Mouse (Mus musculus): ENCODE results near the gene Gpsm2. TPM values are rescaled to one million over a fixed set of nuclear protein-coding genes. Genes with fewer than 3 reads are reported as not detected.
A peak's percentile ranks its signal among the peaks of the same experiment; 100 is the strongest.
"Not testable (repeated sequence)": the region's sequence is repeated elsewhere in the genome, so short reads cannot be mapped to it uniquely, and the experiment has no call there.

Gene Gpsm2
- polyA plus RNA-seq, 1 experiment from 2014 or later = 22.9 TPM

GRCm38 (mm10) chr3:108689015-108689441, 33.1 kb downstream of the Gpsm2 start:
- no peaks in the 10 kb centered on the region for H3K36me3 ChIP-seq (ENCODE audit: insufficient read depth, low read length)
- H3K27ac ChIP-seq (ENCODE audit: low read length) = no peak overlapping the region
- H3K27me3 ChIP-seq (replicated peaks; ENCODE audit: insufficient read depth, low read length) = no peaks in the 10 kb centered on the region
- ATAC-seq = no peak; the same call in 1 of the 2 replicates
- H3K4me1 ChIP-seq (ENCODE audit: insufficient read depth, low read depth, low read length) = no peaks in the 10 kb centered on the region
- H3K9me3 ChIP-seq (ENCODE audit: low read length) = no peaks in the 10 kb centered on the region
- no peak overlapping the region for H3K9ac ChIP-seq (replicated peaks; ENCODE audit: low read depth)
- no peak overlapping the region for H3K4me3 ChIP-seq (ENCODE audit: low read depth, low read length)
- no peak overlapping the region for H3K4me2 ChIP-seq (replicated peaks; ENCODE audit: low read depth, low read length)
- no peak for TF ChIP-seq CTCF (IDR thresholded peaks at IDR 0.05)
- TF ChIP-seq EP300 (IDR thresholded peaks at IDR 0.05) = no peak
- no peak for DNase-seq (ENCODE audit: low spot score)
- 59% methylated on average over 6 of the region's 6 CpGs for WGBS

- no peak for DNase-seq (ENCODE audit: low spot score)
- Histone ChIP-seq H3K4me3 (ENCODE audit: low read depth, low read length) (no peak overlapping the region), H3K9ac (replicated peaks; ENCODE audit: low read depth) (no peak overlapping the region), H3K4me2 (replicated peaks; ENCODE audit: low read depth, low read length) (no peak overlapping the region), H3K27me3 (replicated peaks; ENCODE audit: insufficient read depth, low read length) (no peaks in the 10 kb centered on the region), H3K36me3 (ENCODE audit: insufficient read depth, low read length) (peaks cover 4% of the 10 kb centered on the region; the same call in 1 of the 2 replicates), H3K27ac (ENCODE audit: low read length) (no peak overlapping the region), H3K4me1 (ENCODE audit: insufficient read depth, low read depth, low read length) (no peaks in the 10 kb centered on the region), H3K9me3 (ENCODE audit: low read length) (no peaks in the 10 kb centered on the region)
- 99% methylated on average over 7 of the region's 7 CpGs for WGBS
- TF ChIP-seq CTCF (IDR thresholded peaks at IDR 0.05) (no peak), EP300 (IDR thresholded peaks at IDR 0.05) (no peak)
- ATAC-seq = no peak
Measured at GRCm38 (mm10) chr3:108685701-108686100, 36.4 kb downstream of the Gpsm2 start.

GRCm38 (mm10) chr3:108683597-108683996, 38.5 kb downstream of the Gpsm2 start:
- H3K36me3 ChIP-seq (ENCODE audit: insufficient read depth, low read length) = peaks cover 13% of the 10 kb centered on the region
- not testable (repeated sequence) for DNase-seq (ENCODE audit: low spot score); H3K4me1 ChIP-seq (ENCODE audit: insufficient read depth, low read depth, low read length); ATAC-seq; H3K9me3 ChIP-seq (ENCODE audit: low read length); H3K4me2 ChIP-seq (replicated peaks; ENCODE audit: low read depth, low read length); H3K27me3 ChIP-seq (replicated peaks; ENCODE audit: insufficient read depth, low read length); H3K27ac ChIP-seq (ENCODE audit: low read length); H3K9ac ChIP-seq (replicated peaks; ENCODE audit: low read depth); H3K4me3 ChIP-seq (ENCODE audit: low read depth, low read length)
- WGBS = 80% methylated on average over 5 of the region's 5 CpGs

GRCm38 (mm10) chr3:108681004-108681403, 41.1 kb downstream of the Gpsm2 start:
- no peak overlapping the region for H3K4me2 ChIP-seq (replicated peaks; ENCODE audit: low read depth, low read length)
- no peak overlapping the region for H3K27ac ChIP-seq (ENCODE audit: low read length)
- peaks cover 27% of the 10 kb centered on the region for H3K36me3 ChIP-seq (ENCODE audit: insufficient read depth, low read length)
- H3K9me3 ChIP-seq (ENCODE audit: low read length) = no peaks in the 10 kb centered on the region
- no peak overlapping the region for H3K9ac ChIP-seq (replicated peaks; ENCODE audit: low read depth)
- H3K27me3 ChIP-seq (replicated peaks; ENCODE audit: insufficient read depth, low read length) = no peaks in the 10 kb centered on the region
- no peak for TF ChIP-seq EP300 (IDR thresholded peaks at IDR 0.05)
- no peak for TF ChIP-seq CTCF (IDR thresholded peaks at IDR 0.05)
- ATAC-seq (no peak), DNase-seq (ENCODE audit: low spot score) (no peak)
- H3K4me1 ChIP-seq (ENCODE audit: insufficient read depth, low read depth, low read length) = no peaks in the 10 kb centered on the region
- 82% methylated on average over 4 of the region's 4 CpGs for WGBS
- no peak overlapping the region for H3K4me3 ChIP-seq (ENCODE audit: low read depth, low read length)

GRCm38 (mm10) chr3:108676616-108677015, 45.5 kb downstream of the Gpsm2 start:
- H3K4me2 ChIP-seq (replicated peaks; ENCODE audit: low read depth, low read length) = no peak overlapping the region
- no peak for TF ChIP-seq CTCF (IDR thresholded peaks at IDR 0.05)
- TF ChIP-seq EP300 (IDR thresholded peaks at IDR 0.05) = no peak
- no peak overlapping the region for H3K4me3 ChIP-seq (ENCODE audit: low read depth, low read length)
- peaks cover 38% of the 10 kb centered on the region; the same call in 1 of the 2 replicates for H3K36me3 ChIP-seq (ENCODE audit: insufficient read depth, low read length)
- no peak overlapping the region for H3K27ac ChIP-seq (ENCODE audit: low read length)
- WGBS = 75% methylated on average over 4 of the region's 4 CpGs
- DNase-seq (ENCODE audit: low spot score) (no peak), ATAC-seq (no peak)
- no peaks in the 10 kb centered on the region for H3K4me1 ChIP-seq (ENCODE audit: insufficient read depth, low read depth, low read length)
- no peaks in the 10 kb centered on the region for H3K9me3 ChIP-seq (ENCODE audit: low read length)
- no peak overlapping the region for H3K9ac ChIP-seq (replicated peaks; ENCODE audit: low read depth)
- no peaks in the 10 kb centered on the region for H3K27me3 ChIP-seq (replicated peaks; ENCODE audit: insufficient read depth, low read length)

GRCm38 (mm10) chr3:108660941-108661340, 61.2 kb downstream of the Gpsm2 start:
- H3K4me3 ChIP-seq (ENCODE audit: low read depth, low read length) = no peak overlapping the region
- H3K9ac ChIP-seq (replicated peaks; ENCODE audit: low read depth) = no peak overlapping the region
- DNase-seq (ENCODE audit: low spot score) = no peak
- ATAC-seq = no peak
- H3K36me3 ChIP-seq (ENCODE audit: insufficient read depth, low read length) = peaks cover 19% of the 10 kb centered on the region; the same call in 1 of the 2 replicates
- H3K4me2 ChIP-seq (replicated peaks; ENCODE audit: low read depth, low read length) = no peak overlapping the region
- TF ChIP-seq EP300 (IDR thresholded peaks at IDR 0.05) (no peak), CTCF (IDR thresholded peaks at IDR 0.05) (peak; percentile 46)
- 83% methylated on average over 1 of the region's 1 CpGs for whole genome bisulfite sequencing
- no peaks in the 10 kb centered on the region for H3K4me1 ChIP-seq (ENCODE audit: insufficient read depth, low read depth, low read length)
- H3K27me3 ChIP-seq (replicated peaks; ENCODE audit: insufficient read depth, low read length) = no peaks in the 10 kb centered on the region
- no peak overlapping the region for H3K27ac ChIP-seq (ENCODE audit: low read length)
- H3K9me3 ChIP-seq (ENCODE audit: low read length) = no peaks in the 10 kb centered on the region

- H3K4me1 ChIP-seq (ENCODE audit: insufficient read depth, low read depth, low read length) = peaks cover 5% of the 10 kb centered on the region; the same call in 1 of the 2 replicates
- H3K36me3 ChIP-seq (ENCODE audit: insufficient read depth, low read length) = peaks cover 18% of the 10 kb centered on the region; the same call in 1 of the 2 replicates
- no peak overlapping the region for H3K27ac ChIP-seq (ENCODE audit: low read length)
- no peak for DNase-seq (ENCODE audit: low spot score)
- TF ChIP-seq CTCF (IDR thresholded peaks at IDR 0.05) (no peak), EP300 (IDR thresholded peaks at IDR 0.05) (no peak)
- no peak overlapping the region for H3K4me3 ChIP-seq (ENCODE audit: low read depth, low read length)
- no peaks in the 10 kb centered on the region for H3K9me3 ChIP-seq (ENCODE audit: low read length)
- 91% methylated on average over 9 of the region's 9 CpGs for WGBS
- H3K4me2 ChIP-seq (replicated peaks; ENCODE audit: low read depth, low read length) = no peak overlapping the region
- no peak for ATAC-seq
- H3K27me3 ChIP-seq (replicated peaks; ENCODE audit: insufficient read depth, low read length) = no peaks in the 10 kb centered on the region
- H3K9ac ChIP-seq (replicated peaks; ENCODE audit: low read depth) = no peak overlapping the region
Measured at GRCm38 (mm10) chr3:108658612-108659011, 63.5 kb downstream of the Gpsm2 start.

All from lung, postnatal 0 days (tissue).